Mouse (Mus musculus) monocyte, adult 2 months (primary cell): ENCODE results near the gene Wdr20.

Experiments used
- DNase-seq, 2 experiments: peaks; one replicate each; pipeline ENCODE4 v3.0.0; 2022; ENCODE audit warnings: low spot score in 2 of 2, low read depth in 1 of 2

The Wdr20 gene

DNA sequence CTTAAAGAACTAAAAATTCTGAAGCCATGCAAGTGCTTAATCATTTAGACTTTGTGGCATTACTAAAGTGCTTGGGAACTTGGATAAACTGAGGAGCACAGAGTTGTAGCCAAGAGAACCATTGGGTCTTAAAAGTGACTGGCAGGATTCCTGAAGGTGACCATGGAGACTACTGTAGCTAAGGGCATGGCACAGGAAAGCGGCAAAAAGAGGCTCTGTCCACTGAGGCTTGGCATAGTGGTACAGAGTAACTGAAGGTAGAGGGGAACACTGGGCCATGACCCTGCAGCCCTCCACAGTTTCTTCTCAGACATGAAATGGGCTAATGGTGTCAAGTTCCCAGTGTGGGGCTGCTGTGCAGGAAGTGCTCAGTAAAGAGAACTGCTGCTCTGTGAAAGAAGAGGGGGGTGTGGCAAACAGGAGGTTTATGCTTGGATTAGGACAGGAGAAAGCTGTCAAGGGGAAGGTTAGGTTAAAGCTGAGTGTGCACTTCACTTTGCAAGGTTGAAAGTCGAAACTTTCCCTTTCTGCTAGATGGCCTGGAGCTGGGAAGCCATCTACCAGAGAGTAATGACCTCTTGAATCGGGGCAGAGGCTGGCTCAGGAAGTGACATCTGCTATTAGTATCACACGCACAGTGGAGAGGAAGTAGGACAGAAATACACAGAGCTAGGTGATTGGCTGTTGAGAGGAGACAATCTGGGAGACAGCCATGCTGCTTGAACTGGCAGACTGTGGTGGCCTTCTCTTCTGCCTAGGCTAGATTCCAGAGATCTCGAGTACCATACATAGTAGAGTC lies 38.1 kb downstream of the Wdr20 start:
- peak; percentile 42 to 48 for DNase-seq

GRCm38 (mm10) chr12:110777853-110778252 lies 40.1 kb downstream of the Wdr20 start:
- peak; percentile 17 to 22 for DNase-seq

DNA sequence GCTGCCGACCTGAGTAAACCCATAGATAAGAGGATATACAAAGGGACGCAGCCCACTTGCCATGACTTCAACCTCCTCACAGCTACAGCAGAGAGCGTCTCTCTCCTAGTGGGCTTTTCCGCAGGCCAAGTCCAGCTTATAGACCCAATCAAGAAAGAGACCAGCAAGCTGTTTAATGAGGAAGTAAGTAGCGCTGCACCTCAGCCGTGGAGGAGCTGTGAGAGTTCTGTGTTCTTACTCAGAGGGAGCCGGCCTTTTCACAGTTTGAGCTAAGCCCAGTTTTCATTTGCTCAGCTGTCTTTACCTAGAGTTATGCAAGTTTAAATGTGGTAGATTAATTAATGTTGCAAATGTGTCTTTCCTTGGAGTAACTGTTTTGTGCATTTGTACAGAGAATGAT lies 41.6 kb downstream of the Wdr20 start:
- no peak for DNase-seq

DNA sequence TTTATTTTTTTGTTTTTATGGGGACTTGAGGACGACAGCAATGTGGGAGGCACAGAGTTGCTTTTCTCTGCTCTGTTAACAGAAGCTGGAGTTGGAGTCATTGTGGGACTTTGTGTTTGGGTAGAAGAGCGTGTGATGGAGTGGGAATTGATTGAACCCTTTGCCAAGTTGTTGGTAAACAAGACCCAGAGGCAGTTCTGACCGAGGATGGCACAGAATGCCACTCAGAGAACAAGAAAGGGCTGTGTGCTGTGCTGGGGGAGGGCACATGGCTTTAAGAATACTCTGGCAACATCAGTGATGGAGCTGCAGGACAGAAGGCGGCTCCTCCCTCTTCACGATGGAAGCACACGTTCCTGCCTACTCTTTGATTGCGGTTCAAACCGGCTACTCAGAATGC lies 43.4 kb downstream of the Wdr20 start:
- DNase-seq = no peak

DNA sequence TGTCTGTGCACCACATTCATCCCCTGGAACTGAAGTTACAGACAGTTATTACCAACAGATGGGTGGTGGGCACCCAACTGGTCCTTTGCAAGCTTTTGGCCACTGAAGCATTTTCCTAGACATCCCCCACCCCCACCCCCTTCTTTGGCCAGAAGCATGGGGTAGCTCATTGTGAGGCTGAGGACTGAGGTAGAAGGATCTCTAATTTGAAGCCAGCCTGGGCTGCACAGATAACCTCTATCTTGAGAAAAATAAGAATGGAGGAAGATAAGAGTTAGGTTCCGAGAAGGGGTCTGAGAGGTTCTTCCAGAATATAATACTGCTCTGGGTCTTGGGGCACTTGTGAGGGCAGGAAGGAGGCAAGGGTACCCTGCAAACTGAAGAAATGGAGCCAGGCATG lies 44.5 kb downstream of the Wdr20 start:
- DNase-seq = no peak

GRCm38 (mm10) chr12:110784211-110784610 lies 46.5 kb downstream of the Wdr20 start:
- DNase-seq = no peak

- DNase-seq = no peak
Measured at GRCm38 (mm10) chr12:110786243-110786642, 48.5 kb downstream of the Wdr20 start.

DNA sequence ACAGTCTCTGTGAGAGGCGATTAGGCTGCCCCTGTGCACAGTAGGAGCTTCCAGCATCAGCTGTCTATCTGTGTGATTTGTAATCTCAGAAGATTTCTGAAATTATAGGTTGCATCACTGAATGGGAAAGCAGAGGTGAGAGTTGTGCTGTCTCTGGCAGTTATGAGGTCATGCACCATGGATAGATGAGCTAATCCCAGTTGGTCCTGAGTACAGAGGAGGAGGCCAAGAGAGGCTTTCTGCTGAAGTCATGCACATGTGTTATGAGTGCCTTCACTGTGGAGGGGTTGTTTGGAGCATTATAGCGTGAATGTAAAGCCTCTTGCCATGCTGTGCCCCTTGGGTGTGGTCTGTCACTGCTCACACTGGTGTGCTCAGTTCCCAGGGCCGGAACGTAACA lies 52.8 kb downstream of the Wdr20 start:
- DNase-seq = no peak

DNA sequence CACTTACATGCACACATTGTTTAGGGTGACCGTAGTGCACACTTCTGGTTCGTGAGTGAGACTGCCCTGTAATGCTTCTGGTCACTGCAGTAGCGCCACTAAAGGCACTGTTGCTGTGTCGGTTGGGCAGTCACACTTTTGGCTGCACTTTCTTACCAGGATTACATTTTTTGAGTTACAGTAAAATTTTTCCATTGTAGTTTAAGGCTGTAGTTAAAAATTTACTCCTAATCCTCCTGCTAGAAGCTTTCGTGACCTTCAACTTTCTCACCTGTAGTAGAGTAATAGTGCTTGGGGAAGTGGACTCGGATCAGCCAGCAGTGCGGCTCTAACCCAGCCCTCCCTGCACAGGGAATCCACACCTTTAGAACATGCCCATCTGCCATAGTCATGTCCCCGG lies 53.3 kb downstream of the Wdr20 start:
- DNase-seq = no peak

GRCm38 (mm10) chr12:110795035-110795434 lies 57.3 kb downstream of the Wdr20 start:
- DNase-seq = no peak

DNA sequence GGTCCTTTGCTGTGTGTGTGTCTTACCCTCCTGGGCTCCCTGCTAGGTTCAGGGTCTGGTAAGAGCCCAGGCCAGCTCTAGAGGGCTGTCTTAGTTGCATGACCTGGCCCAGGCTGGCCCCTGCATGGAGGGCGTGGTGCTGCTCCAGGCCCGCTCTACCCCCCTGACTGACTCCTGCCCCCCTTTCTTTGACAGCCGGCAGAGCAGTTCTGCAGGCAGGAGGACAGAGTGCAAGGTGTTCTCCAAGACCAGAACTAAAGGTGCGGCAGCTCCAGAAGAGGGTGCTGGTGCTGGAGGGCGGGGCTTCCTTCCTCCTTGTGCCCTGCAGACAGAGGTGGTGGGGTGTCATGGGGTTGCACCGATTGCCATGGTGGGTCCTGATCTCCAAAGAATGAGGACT lies 59.0 kb downstream of the Wdr20 start:
- DNase-seq = no peak

DNA sequence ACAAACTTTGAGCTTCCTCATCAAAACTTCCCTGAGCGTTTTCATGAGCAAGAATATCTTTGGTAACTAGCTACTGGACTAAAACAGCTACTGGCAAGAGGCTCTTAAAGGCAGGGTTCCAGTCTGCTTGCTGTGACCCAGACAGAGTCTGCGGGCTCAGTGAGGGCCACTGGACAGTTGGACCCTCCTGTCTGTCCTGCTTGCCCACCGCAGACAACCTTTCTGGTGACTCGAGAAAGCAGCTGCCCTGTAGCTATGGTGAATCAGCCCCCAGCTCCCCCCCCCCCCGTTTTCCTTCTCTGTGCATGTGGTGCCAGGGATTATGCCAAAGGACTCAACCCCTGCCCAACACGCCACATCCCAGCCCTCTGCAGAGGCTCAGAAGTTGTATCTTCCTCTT lies 59.5 kb downstream of the Wdr20 start:
- DNase-seq = no peak

GRCm38 (mm10) chr12:110797842-110798431 lies 60.2 kb downstream of the Wdr20 start:
- no peak for DNase-seq

DNA sequence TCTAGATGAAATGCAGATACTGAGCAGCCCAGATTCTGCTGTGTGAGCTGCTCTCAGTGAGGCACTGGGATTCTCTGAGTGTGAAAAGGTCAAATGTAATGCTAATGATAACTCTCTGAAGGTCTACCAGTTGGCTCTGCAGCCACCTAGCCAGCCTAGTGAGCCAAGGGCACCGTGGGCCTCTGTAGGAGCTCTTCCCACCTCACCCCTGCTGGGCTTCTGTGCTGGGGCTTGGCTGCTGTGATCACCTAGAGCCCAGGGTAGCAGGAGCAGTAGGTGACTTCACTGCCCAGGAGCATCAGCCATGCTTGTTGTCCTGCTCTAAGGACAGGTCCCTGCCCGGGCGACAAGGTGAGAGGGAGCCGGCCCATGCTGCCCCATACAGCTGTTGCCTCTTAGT lies 61.5 kb downstream of the Wdr20 start:
- no peak for DNase-seq

DNA sequence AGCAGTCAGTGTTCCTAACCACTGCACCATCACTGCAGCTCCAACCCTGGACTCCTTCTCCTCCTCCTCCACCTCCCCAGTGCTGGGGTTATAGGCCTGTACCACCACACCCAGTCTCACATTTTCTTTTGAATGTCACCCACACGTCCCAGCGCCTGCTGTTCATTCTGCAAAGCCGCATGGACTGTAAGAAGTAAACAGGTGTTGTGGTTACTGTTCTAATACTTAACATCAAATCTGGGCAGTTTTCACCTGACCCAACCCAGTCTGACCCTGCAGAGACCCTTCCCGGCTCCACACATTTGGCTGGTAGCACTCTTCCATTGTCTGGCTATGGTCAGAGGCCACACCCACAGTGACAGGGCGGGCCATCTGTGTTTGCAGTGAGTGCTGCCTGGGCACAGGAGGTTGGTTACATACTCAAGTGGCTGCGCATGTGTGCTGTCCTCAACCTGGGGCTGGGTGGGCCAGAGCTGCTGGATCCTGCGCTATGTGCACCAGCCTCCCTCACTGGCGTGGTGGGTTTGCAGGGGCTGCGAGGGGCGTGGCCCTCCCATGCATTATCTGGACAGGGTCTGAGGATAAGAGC lies 64.2 kb downstream of the Wdr20 start:
- no peak for DNase-seq

GRCm38 (mm10) chr12:110802674-110803297 lies 65.0 kb downstream of the Wdr20 start:
- DNase-seq = no peak

- DNase-seq = no peak
Measured at GRCm38 (mm10) chr12:110804261-110804660, 66.5 kb downstream of the Wdr20 start.

DNA sequence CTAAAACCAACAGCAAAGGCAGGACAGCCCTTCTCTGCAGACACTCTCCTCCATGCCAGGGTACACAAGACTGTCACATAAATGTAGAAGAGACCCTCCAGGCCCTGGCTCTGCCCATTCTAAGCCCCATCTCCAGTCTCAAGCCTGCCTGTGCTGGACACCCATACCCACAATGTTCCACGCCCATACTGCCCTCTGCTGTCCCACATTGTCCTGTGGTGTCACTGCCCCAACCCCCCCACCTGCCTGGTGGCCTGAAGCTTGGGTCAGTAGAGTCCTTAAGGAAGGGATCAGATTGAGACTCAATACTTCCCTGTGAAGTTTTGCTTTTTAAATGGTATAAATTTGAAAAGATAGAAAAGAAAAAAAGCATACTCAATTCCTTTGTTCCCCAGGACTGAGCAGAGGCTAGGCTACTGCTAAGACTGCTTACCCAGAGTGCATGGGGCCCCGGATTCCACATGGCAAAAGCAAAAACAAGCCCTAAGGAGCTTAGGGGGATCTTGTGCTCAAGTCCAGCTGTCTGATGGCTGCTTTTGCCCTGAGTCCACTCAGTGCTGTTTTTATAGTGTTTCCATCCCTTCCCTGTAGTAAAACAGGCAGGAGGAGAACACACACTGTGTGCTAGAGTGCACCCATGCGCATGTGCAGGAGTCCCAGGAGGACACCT lies 68.7 kb downstream of the Wdr20 start:
- DNase-seq = no peak

DNA sequence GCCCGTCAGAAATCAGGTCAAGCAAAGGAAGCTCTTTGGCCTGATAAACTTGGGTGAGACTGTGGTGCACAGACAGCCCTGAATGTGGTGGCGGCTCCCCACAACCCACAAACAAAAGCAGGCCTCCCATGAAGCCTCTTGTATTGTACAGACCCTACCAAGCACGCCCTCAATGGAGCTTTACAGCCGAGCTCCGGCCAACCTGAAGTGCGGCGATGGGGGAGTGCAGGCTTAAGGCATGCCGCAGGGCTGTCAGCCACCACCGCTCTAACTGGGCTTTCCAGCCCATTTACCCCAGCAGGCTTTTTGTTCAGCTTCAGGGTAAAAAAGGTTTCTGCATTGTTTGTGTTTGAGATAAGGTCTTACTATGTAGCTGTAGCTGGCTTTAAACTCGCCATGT lies 70.7 kb downstream of the Wdr20 start:
- no peak for DNase-seq

DNA sequence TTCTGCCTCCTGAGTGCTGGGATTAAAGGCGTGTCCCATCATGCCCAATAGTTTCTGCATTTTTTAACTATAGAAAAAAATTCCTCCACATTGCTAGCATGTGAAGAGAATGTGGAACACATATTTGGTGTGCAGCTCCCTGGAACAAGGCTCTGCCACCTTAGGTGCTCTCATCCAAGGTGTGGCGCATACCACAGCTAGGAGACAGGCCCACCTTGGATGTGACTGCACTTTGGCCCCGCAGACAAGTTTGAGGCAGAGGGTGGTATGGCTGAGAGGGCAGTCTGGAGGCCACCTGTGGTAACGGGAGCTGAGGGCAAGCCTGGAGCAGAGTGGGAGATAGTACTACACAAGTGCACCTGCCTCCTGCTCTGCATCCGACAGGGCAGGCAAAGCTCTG lies 71.1 kb downstream of the Wdr20 start:
- no peak for DNase-seq

DNA sequence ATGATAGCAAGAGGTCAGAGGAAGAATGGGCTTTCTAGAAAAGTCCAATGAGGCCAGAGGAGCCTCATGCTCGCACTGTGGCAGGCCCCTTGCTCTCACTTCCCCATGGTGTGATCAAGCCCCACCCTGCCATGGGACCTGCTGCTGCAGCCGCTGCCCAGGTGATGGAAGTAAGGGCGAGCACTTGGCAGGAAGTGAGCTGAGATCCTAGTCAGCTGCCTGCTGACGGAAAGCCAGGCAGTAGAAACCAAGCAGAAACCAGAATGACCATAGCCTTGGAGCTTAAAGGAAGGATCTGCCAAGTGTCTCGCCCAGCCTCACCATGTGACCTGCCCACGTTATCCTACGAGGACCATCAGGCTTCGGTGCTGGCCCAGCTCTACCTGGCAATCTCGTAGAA lies 75.4 kb downstream of the Wdr20 start:
- DNase-seq = peak; percentile 28 to 34

DNA sequence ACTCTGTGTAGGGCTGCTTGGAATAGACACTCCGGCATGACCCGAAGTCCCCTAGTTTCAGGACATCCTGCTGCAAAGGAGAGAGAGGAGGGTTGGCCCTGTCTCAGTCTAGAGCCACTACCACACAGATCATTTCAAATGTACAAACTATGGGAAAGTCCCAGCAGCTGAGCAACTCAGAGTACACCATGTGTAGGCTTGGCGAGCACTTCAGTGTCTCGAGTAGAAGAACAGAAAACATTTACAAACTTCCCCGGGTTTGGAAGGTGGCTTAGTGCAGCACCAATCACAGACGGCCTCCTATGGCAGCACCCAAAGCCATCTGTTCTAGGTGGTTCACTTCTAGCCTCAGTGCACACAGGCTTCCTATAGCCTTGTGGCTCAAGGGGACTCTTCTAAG lies 75.9 kb downstream of the Wdr20 start:
- no peak for DNase-seq
